Mouse (Mus musculus): ENCODE results near the gene Ggnbp2. TPM values are rescaled to one million over a fixed set of nuclear protein-coding genes. Genes with fewer than 3 reads are reported as not detected.

Ggnbp2 gene
- total RNA-seq, 4 experiments from 2014 or later = 88.0 to 102 (median 97.7) TPM

Small RNA genes within 50 kb of the gene (microRNA-seq; reads per million reads assigned to microRNA genes)
- 0 reads per million in 2 experiments for gene Gm23564

Other genes with a start within 250 kb of the Ggnbp2 start
- gene Mrm1, start 51.3 kb downstream of the Ggnbp2 start, total RNA-seq (2022) = 10 to 100 TPM; 14.0 to 18.9 (median 18.2) TPM
- gene Dhrs11, start 41.8 kb downstream of the Ggnbp2 start, total RNA-seq (2022) = 1 to 10 TPM; 6.8 to 8.5 (median 7.6) TPM
- gene Myo19, start 9.3 kb upstream of the Ggnbp2 start, total RNA-seq (2022) = 10 to 100 TPM in 3 of 4 experiments, 1 to 10 TPM in 1; 9.5 to 13.9 (median 11.7) TPM
- gene Pigw, start 9.5 kb upstream of the Ggnbp2 start, total RNA-seq (2022) = 1 to 10 TPM; 6.0 to 8.7 (median 7.6) TPM
- gene Znhit3, start 45.5 kb upstream of the Ggnbp2 start, total RNA-seq (2022) = 10 to 100 TPM; 30.3 to 33.0 (median 32.5) TPM
- 10 to 100 TPM; 49.2 to 57.6 (median 54.8) TPM for gene Car4, start 87.0 kb upstream of the Ggnbp2 start, total RNA-seq (2022)